Mouse (Mus musculus): ENCODE results near the gene Coro2b. TPM values are rescaled to one million over a fixed set of nuclear protein-coding genes. Genes with fewer than 3 reads are reported as not detected.

Coro2b gene
- polyA plus RNA-seq, 1 experiment = 3.1 TPM

DNA sequence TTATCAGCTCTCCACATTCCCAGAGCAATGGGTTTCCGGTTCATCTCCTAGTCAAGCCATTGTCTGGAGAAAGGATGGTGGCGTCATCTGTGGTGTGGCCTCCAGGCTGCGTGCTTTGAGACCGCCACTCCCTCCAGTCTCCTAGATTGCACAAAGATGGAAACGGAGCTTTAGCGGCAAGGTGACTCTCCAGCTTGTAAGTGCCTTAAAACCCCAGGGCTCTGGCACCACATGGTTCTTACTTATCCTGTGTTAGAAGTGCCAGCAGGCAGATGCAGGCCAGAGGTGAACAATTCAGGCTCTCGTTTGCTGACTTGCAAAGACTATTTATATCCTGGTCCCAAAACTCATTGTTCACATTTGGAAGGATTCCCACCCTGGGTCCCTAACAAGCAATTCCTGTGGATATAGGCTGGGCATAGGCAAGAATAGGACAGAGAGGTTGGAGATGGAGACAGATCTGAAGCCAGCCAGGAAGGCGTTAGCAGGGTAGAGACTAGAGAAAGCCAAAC is 155.4 kb downstream of the Coro2b start:
- Histone ChIP-seq H3K4me3 (ENCODE audit: low read depth, low read length) (no peak overlapping the region), H3K27me3 (ENCODE audit: control insufficient read depth, insufficient read depth, low read length, poor library complexity, severe bottlenecking) (no peaks in the 10 kb centered on the region), H3K36me3 (ENCODE audit: control insufficient read depth, insufficient read depth, low read length, poor library complexity, severe bottlenecking) (peaks cover 8% of the 10 kb centered on the region), H3K27ac (ENCODE audit: insufficient read depth, low read length) (no peak overlapping the region), H3K9ac (ENCODE audit: low read depth, poor library complexity, severe bottlenecking) (no peak overlapping the region), H3K9me3 (replicated peaks; ENCODE audit: control insufficient read depth, insufficient read depth, low read length, poor library complexity, severe bottlenecking) (no peaks in the 10 kb centered on the region), H3K4me1 (ENCODE audit: control insufficient read depth, insufficient read depth, low read length) (peaks cover 2% of the 10 kb centered on the region)
- TF ChIP-seq POLR2A (IDR thresholded peaks at IDR 0.05; ENCODE audit: insufficient read depth, low read length) (no peak), EP300 (IDR thresholded peaks at IDR 0.05; ENCODE audit: insufficient read depth, low read depth, low read length) (no peak), CTCF (IDR thresholded peaks at IDR 0.05; ENCODE audit: low read depth, low read length) (no peak)

DNA sequence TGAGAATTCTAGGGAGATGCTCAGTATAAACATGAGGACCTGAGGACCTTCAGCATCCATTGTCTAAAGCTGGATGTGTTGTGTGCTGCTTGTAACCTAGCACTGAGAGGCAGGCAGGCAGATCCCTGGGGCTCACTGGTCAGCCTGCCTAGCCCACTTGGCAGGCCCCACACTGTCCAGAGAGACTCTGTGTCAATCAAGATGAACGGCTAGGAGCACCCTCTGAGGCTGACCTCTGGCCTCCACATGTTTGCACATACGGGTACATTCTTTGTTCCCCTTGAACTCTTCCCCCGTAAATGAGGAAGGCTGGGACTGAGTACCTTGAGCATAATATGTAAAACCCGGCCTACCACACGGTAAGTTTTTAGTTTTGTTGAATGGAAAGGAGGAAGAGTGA is 156.5 kb downstream of the Coro2b start:
- peaks cover 2% of the 10 kb centered on the region for H3K4me1 ChIP-seq (ENCODE audit: control insufficient read depth, insufficient read depth, low read length)
- H3K9ac ChIP-seq (ENCODE audit: low read depth, poor library complexity, severe bottlenecking) = no peak overlapping the region
- no peaks in the 10 kb centered on the region for H3K27me3 ChIP-seq (ENCODE audit: control insufficient read depth, insufficient read depth, low read length, poor library complexity, severe bottlenecking)
- TF ChIP-seq EP300 (IDR thresholded peaks at IDR 0.05; ENCODE audit: insufficient read depth, low read depth, low read length) = no peak
- TF ChIP-seq CTCF (IDR thresholded peaks at IDR 0.05; ENCODE audit: low read depth, low read length) = no peak
- TF ChIP-seq POLR2A (IDR thresholded peaks at IDR 0.05; ENCODE audit: insufficient read depth, low read length) = no peak
- H3K27ac ChIP-seq (ENCODE audit: insufficient read depth, low read length) = no peak overlapping the region
- no peaks in the 10 kb centered on the region for H3K9me3 ChIP-seq (replicated peaks; ENCODE audit: control insufficient read depth, insufficient read depth, low read length, poor library complexity, severe bottlenecking)
- H3K4me3 ChIP-seq (ENCODE audit: low read depth, low read length) = no peak overlapping the region
- peaks cover 17% of the 10 kb centered on the region for H3K36me3 ChIP-seq (ENCODE audit: control insufficient read depth, insufficient read depth, low read length, poor library complexity, severe bottlenecking)

DNA sequence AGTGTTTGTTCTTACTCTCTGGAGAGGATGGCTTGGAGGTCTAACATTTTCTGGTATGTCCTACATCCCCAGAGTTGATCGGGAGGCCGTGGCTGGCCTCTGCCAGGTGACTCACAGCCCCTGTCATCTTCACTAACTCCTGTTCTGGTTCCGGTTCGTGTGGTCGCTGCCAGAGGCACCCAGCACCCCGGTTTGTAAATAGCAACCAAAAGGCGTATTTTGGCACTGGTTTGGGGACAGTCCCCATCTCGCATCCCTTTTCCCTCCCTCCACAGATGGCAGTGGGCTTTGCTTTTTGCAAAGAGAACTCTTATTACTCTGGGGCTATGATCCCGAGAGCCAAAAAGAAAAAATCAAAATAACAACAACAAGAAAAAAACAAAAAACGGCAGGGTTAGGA is 158.9 kb downstream of the Coro2b start:
- Histone ChIP-seq H3K4me3 (ENCODE audit: low read depth, low read length) (no peak overlapping the region), H3K9me3 (replicated peaks; ENCODE audit: control insufficient read depth, insufficient read depth, low read length, poor library complexity, severe bottlenecking) (no peaks in the 10 kb centered on the region), H3K36me3 (ENCODE audit: control insufficient read depth, insufficient read depth, low read length, poor library complexity, severe bottlenecking) (peaks cover 20% of the 10 kb centered on the region), H3K27ac (ENCODE audit: insufficient read depth, low read length) (no peak overlapping the region), H3K4me1 (ENCODE audit: control insufficient read depth, insufficient read depth, low read length) (peaks cover 2% of the 10 kb centered on the region), H3K9ac (ENCODE audit: low read depth, poor library complexity, severe bottlenecking) (no peak overlapping the region), H3K27me3 (ENCODE audit: control insufficient read depth, insufficient read depth, low read length, poor library complexity, severe bottlenecking) (no peaks in the 10 kb centered on the region)
- TF ChIP-seq CTCF (IDR thresholded peaks at IDR 0.05; ENCODE audit: low read depth, low read length) (no peak), POLR2A (IDR thresholded peaks at IDR 0.05; ENCODE audit: insufficient read depth, low read length) (no peak), EP300 (IDR thresholded peaks at IDR 0.05; ENCODE audit: insufficient read depth, low read depth, low read length) (no peak)

DNA sequence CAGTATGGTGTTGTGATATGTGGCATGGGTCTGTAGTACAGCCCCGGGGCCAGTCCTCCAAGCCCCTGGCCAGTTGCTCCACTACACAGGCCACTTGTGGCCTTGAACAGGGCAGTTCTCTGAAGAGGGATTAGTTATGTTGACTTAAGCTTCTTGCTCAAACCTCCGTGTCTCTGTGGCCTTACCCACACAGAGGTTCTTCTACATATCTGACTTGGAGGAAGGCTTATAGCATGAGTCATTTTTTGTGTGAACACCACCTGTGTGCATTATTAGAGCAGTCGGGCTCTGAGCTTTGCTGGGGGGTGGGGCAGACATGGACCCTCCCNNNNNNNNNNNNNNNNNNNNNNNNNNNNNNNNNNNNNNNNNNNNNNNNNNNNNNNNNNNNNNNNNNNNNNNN is 162.6 kb downstream of the Coro2b start:
- H3K27me3 ChIP-seq (ENCODE audit: control insufficient read depth, insufficient read depth, low read length, poor library complexity, severe bottlenecking) = no peaks in the 10 kb centered on the region
- no peak overlapping the region for H3K4me3 ChIP-seq (ENCODE audit: low read depth, low read length)
- TF ChIP-seq CTCF (IDR thresholded peaks at IDR 0.05; ENCODE audit: low read depth, low read length) (no peak), EP300 (IDR thresholded peaks at IDR 0.05; ENCODE audit: insufficient read depth, low read depth, low read length) (no peak)
- peaks cover 7% of the 10 kb centered on the region for H3K4me1 ChIP-seq (ENCODE audit: control insufficient read depth, insufficient read depth, low read length)
- H3K9ac ChIP-seq (ENCODE audit: low read depth, poor library complexity, severe bottlenecking) = no peak overlapping the region
- no peak overlapping the region for H3K27ac ChIP-seq (ENCODE audit: insufficient read depth, low read length)
- H3K9me3 ChIP-seq (replicated peaks; ENCODE audit: control insufficient read depth, insufficient read depth, low read length, poor library complexity, severe bottlenecking) = no peaks in the 10 kb centered on the region
- peaks cover 20% of the 10 kb centered on the region for H3K36me3 ChIP-seq (ENCODE audit: control insufficient read depth, insufficient read depth, low read length, poor library complexity, severe bottlenecking)

DNA sequence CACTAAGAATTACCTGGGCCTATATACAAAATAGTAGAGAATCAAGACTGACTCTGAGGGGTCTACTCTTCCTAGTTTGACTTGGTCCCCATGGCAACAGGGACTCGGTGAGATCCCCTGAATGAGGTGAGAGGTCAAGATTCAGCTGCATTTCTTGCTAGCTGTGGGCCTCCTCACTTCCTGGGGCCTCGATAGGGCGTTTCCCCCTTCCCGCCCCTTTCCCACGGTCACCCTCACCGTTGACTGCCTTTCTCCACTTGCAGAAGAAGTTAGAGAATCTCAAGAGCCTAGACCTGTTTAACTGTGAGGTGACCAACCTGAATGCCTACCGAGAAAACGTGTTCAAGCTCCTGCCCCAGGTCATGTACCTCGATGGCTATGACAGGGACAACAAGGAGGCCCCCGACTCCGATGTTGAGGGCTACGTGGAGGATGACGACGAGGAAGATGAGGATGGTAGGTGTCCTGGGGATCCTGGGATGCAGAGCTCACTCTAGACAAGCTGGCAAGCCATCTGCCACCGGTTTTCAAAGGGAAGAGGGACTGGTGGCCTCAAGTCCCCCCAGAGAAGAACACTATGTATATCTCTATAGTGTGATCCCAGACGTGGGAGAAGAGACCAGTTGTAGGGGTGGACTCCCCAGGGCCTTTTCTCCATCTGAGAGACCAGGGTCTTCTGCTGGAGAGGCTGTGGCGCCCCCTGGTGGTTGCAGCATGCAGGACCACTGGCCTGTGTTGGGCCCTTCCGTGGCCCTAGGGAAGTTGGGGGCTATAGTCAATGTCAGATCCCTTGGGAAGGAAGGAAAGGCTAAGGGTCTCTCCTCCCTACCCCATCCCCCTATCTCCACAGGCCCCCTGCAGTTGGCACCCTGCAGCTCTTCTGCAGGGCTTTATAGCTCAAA is 163.4 kb downstream of the Coro2b start:
- H3K36me3 ChIP-seq (ENCODE audit: control insufficient read depth, insufficient read depth, low read length, poor library complexity, severe bottlenecking) = peaks cover 20% of the 10 kb centered on the region
- H3K9me3 ChIP-seq (replicated peaks; ENCODE audit: control insufficient read depth, insufficient read depth, low read length, poor library complexity, severe bottlenecking) = no peaks in the 10 kb centered on the region
- no peak overlapping the region for H3K27ac ChIP-seq (ENCODE audit: insufficient read depth, low read length)

More for the DNA sequence above, 163.4 kb downstream of the Coro2b start:
- Histone ChIP-seq H3K4me1 (ENCODE audit: control insufficient read depth, insufficient read depth, low read length) (peaks cover 9% of the 10 kb centered on the region), H3K9ac (ENCODE audit: low read depth, poor library complexity, severe bottlenecking) (no peak overlapping the region), H3K27me3 (ENCODE audit: control insufficient read depth, insufficient read depth, low read length, poor library complexity, severe bottlenecking) (no peaks in the 10 kb centered on the region), H3K4me3 (ENCODE audit: low read depth, low read length) (no peak overlapping the region)
- TF ChIP-seq EP300 (IDR thresholded peaks at IDR 0.05; ENCODE audit: insufficient read depth, low read depth, low read length) = no peak
- TF ChIP-seq POLR2A (IDR thresholded peaks at IDR 0.05; ENCODE audit: insufficient read depth, low read length) = no peak
- TF ChIP-seq CTCF (IDR thresholded peaks at IDR 0.05; ENCODE audit: low read depth, low read length) = peak; percentile 79

All from ES-Bruce4 (cell line).